Comparison of ENCODE assay signal across 9 mouse cellular contexts in genomic region chr6:54566546-54566919, GRCm38 (mm10). TPM values are rescaled to one million over a fixed set of nuclear protein-coding genes. Genes with fewer than 3 reads are reported as not detected.
DNase-seq lines count a peak whose midpoint lies in the region; ATAC-seq and TF ChIP-seq lines count a peak whose summit lies in the region.
"Had no signal": no experiment of that assay in that cellular context is flagged by ENCODE, and none has a peak within 500 bp of the region (broad histone marks: within the 10 kb centered on the region; RNA-seq: fewer than 3 reads in every experiment).

No protein-coding gene starts in this region.

- DNase-seq in heart, postnatal 0 days (ENCODE audit: low spot score), result no peak
- no peak for DNase-seq in heart, postnatal 36 days
- DNase-seq in embryonic facial prominence, embryonic 10.5 days (ENCODE audit: low spot score), result no peak
- DNase-seq in T-cell, adult 2 months (ENCODE audit: low spot score), result no peak
- DNase-seq in spleen, adult 18-20 months, result no peak
- no peak for DNase-seq in layer of hippocampus, adult 8-10 months (ENCODE audit: low spot score in 2 of 2)

- 15% methylated on average over 6 of the region's 6 CpGs for WGBS in heart, postnatal 0 days
- WGBS in embryonic facial prominence, embryonic 10.5 days, result 19% methylated on average over 6 of the region's 6 CpGs
- 3% methylated on average over 6 of the region's 6 CpGs for WGBS in hindbrain, embryonic 16.5 days
- WGBS in midbrain, embryonic 15.5 days, result 4% methylated on average over 6 of the region's 6 CpGs

- H3K27me3 ChIP-seq in heart, postnatal 0 days (ENCODE audit: control insufficient read depth, insufficient read depth, low read length), result 0 out of 2 replicates have a peak, but pooled peaks cover 12% of the 10 kb centered on the region
- peaks cover 36% of the 10 kb centered on the region for H3K27me3 ChIP-seq in embryonic facial prominence, embryonic 10.5 days (replicated peaks; ENCODE audit: low read depth, poor library complexity, severe bottlenecking)
- no peaks in the 10 kb centered on the region for H3K27me3 ChIP-seq in hindbrain, embryonic 16.5 days (replicated peaks; ENCODE audit: control insufficient read depth, insufficient read depth, low read length)
- no peaks in the 10 kb centered on the region for H3K27me3 ChIP-seq in midbrain, embryonic 15.5 days (replicated peaks)

- no peak for ATAC-seq in heart, postnatal 0 days (ENCODE audit: insufficient read depth, low read depth)
- no peak for ATAC-seq in hindbrain, embryonic 16.5 days
- no peak; the same call in 1 of the 2 replicates for ATAC-seq in midbrain, embryonic 15.5 days (replicated peaks)
- ATAC-seq: inflammation-experienced regulatory T-cells, adult 6 months had no signal

- H3K27ac ChIP-seq in heart, postnatal 0 days (ENCODE audit: low read depth), result no peak overlapping the region
- peak overlapping the region; percentile 85 for H3K27ac ChIP-seq in embryonic facial prominence, embryonic 10.5 days (replicated peaks)
- peak overlapping the region; percentile 96 for H3K27ac ChIP-seq in hindbrain, embryonic 16.5 days (ENCODE audit: low read depth, low read length)
- peak overlapping the region; percentile 94 for H3K27ac ChIP-seq in midbrain, embryonic 15.5 days

- H3K9ac ChIP-seq in heart, postnatal 0 days (replicated peaks; ENCODE audit: low read depth, low read length), result peak overlapping the region; percentile 44; the same call in 1 of the 2 replicates
- H3K9ac ChIP-seq in hindbrain, embryonic 16.5 days (ENCODE audit: low read depth, low read length), result peak overlapping the region; percentile 90
- peak overlapping the region; percentile 80 for H3K9ac ChIP-seq in midbrain, embryonic 15.5 days

- no peak for TF ChIP-seq CTCF in heart, postnatal 0 days (IDR thresholded peaks at IDR 0.05; ENCODE audit: low read depth)

- H3K4me2 ChIP-seq in heart, postnatal 0 days (ENCODE audit: low read depth, low read length), result peak overlapping the region; percentile 86
- peak overlapping the region; percentile 86 for H3K4me2 ChIP-seq in hindbrain, embryonic 16.5 days (ENCODE audit: low read length)
- peak overlapping the region; percentile 56 for H3K4me2 ChIP-seq in midbrain, embryonic 15.5 days

- no peak for TF ChIP-seq EP300 in heart, postnatal 0 days (IDR thresholded peaks at IDR 0.05; ENCODE audit: low read depth)

- peak overlapping the region; percentile 58 for H3K4me3 ChIP-seq in heart, postnatal 0 days (ENCODE audit: low read depth, low read length)
- H3K4me3 ChIP-seq in embryonic facial prominence, embryonic 10.5 days, result peak overlapping the region; percentile 68
- H3K4me3 ChIP-seq in hindbrain, embryonic 16.5 days (ENCODE audit: low read length), result peak overlapping the region; percentile 63
- peak overlapping the region; percentile 70 for H3K4me3 ChIP-seq in midbrain, embryonic 15.5 days

- no peaks in the 10 kb centered on the region for H3K4me1 ChIP-seq in heart, postnatal 0 days (ENCODE audit: control insufficient read depth, insufficient read depth)
- peaks cover 47% of the 10 kb centered on the region for H3K4me1 ChIP-seq in embryonic facial prominence, embryonic 10.5 days
- H3K4me1 ChIP-seq in hindbrain, embryonic 16.5 days (ENCODE audit: control insufficient read depth, insufficient read depth, low read depth, low read length), result peaks cover 23% of the 10 kb centered on the region
- H3K4me1 ChIP-seq in midbrain, embryonic 15.5 days, result peaks cover 45% of the 10 kb centered on the region

- intact Hi-C loops in heart, postnatal 36 days (cut with DNase I), result loop anchor here (5.0 kb wide), 1 partner anchor 174 kb away; no protein-coding TSS in a partner anchor

- H3K9me3 ChIP-seq in heart, postnatal 0 days (replicated peaks; ENCODE audit: control insufficient read depth, low read length), result no peaks in the 10 kb centered on the region
- H3K9me3 ChIP-seq in embryonic facial prominence, embryonic 10.5 days, result no peaks in the 10 kb centered on the region
- no peaks in the 10 kb centered on the region for H3K9me3 ChIP-seq in hindbrain, embryonic 16.5 days (ENCODE audit: control insufficient read depth, low read length)
- no peaks in the 10 kb centered on the region for H3K9me3 ChIP-seq in midbrain, embryonic 15.5 days

- no peaks in the 10 kb centered on the region for H3K36me3 ChIP-seq in heart, postnatal 0 days (replicated peaks; ENCODE audit: control insufficient read depth, insufficient read depth, low read length)
- H3K36me3 ChIP-seq in embryonic facial prominence, embryonic 10.5 days (replicated peaks), result no peaks in the 10 kb centered on the region
- no peaks in the 10 kb centered on the region for H3K36me3 ChIP-seq in hindbrain, embryonic 16.5 days (ENCODE audit: control insufficient read depth, insufficient read depth, low read length)
- H3K36me3 ChIP-seq in midbrain, embryonic 15.5 days (replicated peaks), result no peaks in the 10 kb centered on the region

RNA-seq across cellular contexts. Expression of gene Scrn1, which starts 0.2 kb away (rescaled TPM):
- 8.9 and 14.5 TPM in 2 replicates for total RNA-seq in heart, postnatal 0 days (2014; rRNA removed; ENCODE audit: low replicate concordance)
- 7.4 and 8.3 TPM in 2 replicates for polyA plus RNA-seq in heart, postnatal 0 days (2015; fragmentation: Nextera tagmentation; extraction: Ambion mirVana)
- 10 to 100 TPM; 10.3 to 13.0 TPM for total RNA-seq in heart, postnatal 36 days (2021)
- 20.0 and 24.0 TPM in 2 replicates for polyA plus RNA-seq in embryonic facial prominence, embryonic 10.5 days (2016; fragmentation: Nextera tagmentation; extraction: Ambion mirVana)
- polyA plus RNA-seq in hindbrain, embryonic 16.5 days (2015; fragmentation: Nextera tagmentation; extraction: Ambion mirVana), result 109 and 114 TPM in 2 replicates
- polyA plus RNA-seq in midbrain, embryonic 15.5 days (2015; fragmentation: Nextera tagmentation; extraction: Ambion mirVana), result 119 and 123 TPM in 2 replicates
- 100 to 1,000 TPM; 101 to 107 (median 103) TPM for total RNA-seq in layer of hippocampus, adult 8-10 months (2022)

RNA-seq across cellular contexts. Expression of gene Plekha8, which starts 28.4 kb away (rescaled TPM):
- total RNA-seq in heart, postnatal 0 days (2014; rRNA removed; ENCODE audit: low replicate concordance), result 6.3 and 10.0 TPM in 2 replicates
- 5.2 and 5.3 TPM in 2 replicates for polyA plus RNA-seq in heart, postnatal 0 days (2015; fragmentation: Nextera tagmentation; extraction: Ambion mirVana)
- total RNA-seq in heart, postnatal 36 days (2021), result 1 to 10 TPM; 8.7 to 9.3 TPM
- 17.6 and 18.2 TPM in 2 replicates for polyA plus RNA-seq in embryonic facial prominence, embryonic 10.5 days (2016; fragmentation: Nextera tagmentation; extraction: Ambion mirVana)
- polyA plus RNA-seq in hindbrain, embryonic 16.5 days (2015; fragmentation: Nextera tagmentation; extraction: Ambion mirVana), result 6.3 and 8.1 TPM in 2 replicates
- polyA plus RNA-seq in midbrain, embryonic 15.5 days (2015; fragmentation: Nextera tagmentation; extraction: Ambion mirVana), result 9.5 and 10.5 TPM in 2 replicates
- 10 to 100 TPM; 11.1 to 14.3 (median 12.6) TPM for total RNA-seq in layer of hippocampus, adult 8-10 months (2022)

RNA-seq across cellular contexts. Expression of gene Fkbp14, which starts 30.6 kb away (rescaled TPM):
- 16.4 and 27.3 TPM in 2 replicates for total RNA-seq in heart, postnatal 0 days (2014; rRNA removed; ENCODE audit: low replicate concordance)
- polyA plus RNA-seq in heart, postnatal 0 days (2015; fragmentation: Nextera tagmentation; extraction: Ambion mirVana), result 11.8 and 14.2 TPM in 2 replicates
- 1 to 10 TPM; 7.4 to 9.4 TPM for total RNA-seq in heart, postnatal 36 days (2021)
- 11.1 and 11.2 TPM in 2 replicates for polyA plus RNA-seq in embryonic facial prominence, embryonic 10.5 days (2016; fragmentation: Nextera tagmentation; extraction: Ambion mirVana)
- polyA plus RNA-seq in hindbrain, embryonic 16.5 days (2015; fragmentation: Nextera tagmentation; extraction: Ambion mirVana), result 8.0 and 11.8 TPM in 2 replicates
- 7.0 and 7.8 TPM in 2 replicates for polyA plus RNA-seq in midbrain, embryonic 15.5 days (2015; fragmentation: Nextera tagmentation; extraction: Ambion mirVana)
- total RNA-seq in layer of hippocampus, adult 8-10 months (2022), result 10 to 100 TPM; 12.3 to 18.3 (median 13.7) TPM
- polyA plus RNA-seq: inflammation-experienced regulatory T-cells, adult 6 months had no signal
